Comparison of ENCODE assay signal across 8 mouse cellular contexts in the genomic region with DNA sequence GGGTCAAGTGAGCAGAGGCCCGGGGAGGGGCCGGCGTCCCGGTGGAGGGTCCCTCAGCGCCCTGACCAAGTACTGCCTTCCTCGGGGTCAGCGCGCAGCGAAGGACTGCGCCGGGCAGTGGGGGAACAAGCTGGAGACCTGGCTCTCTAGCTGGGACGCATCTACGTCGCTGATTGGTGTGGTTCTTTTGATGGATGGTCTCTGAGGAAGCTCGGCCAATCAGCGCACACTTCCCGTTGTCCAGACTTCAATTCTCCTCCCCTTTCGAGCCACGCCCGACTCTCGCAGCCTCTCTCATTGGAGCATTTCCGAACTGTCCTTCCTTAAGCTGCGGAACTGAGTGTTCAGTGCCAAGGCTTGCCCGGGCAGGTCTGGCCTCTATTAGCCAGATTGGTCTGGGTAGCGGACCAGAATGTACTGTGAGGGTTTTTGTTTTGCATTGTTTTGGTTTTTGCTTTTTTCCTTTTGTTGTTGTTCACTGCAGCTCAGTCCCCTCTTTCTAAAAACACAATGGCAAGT. TPM values are rescaled to one million over a fixed set of nuclear protein-coding genes. Genes with fewer than 3 reads are reported as not detected.
A peak's percentile ranks its signal among the peaks of the same experiment; 100 is the strongest.
DNase-seq lines count a peak whose midpoint lies in the region; ATAC-seq and TF ChIP-seq lines count a peak whose summit lies in the region.

A gene (minus strand): TSS at position 203 of the 519 bp plus-strand sequence.

- no peaks in the 10 kb centered on the region for H3K4me1 ChIP-seq in ES-Bruce4 (ENCODE audit: control insufficient read depth, insufficient read depth, low read length)
- peaks cover 11% of the 10 kb centered on the region for H3K4me1 ChIP-seq in forebrain, embryonic 13.5 days
- peaks cover 7% of the 10 kb centered on the region for H3K4me1 ChIP-seq in liver, postnatal 0 days (ENCODE audit: insufficient read depth)
- peaks cover 7% of the 10 kb centered on the region; the same call in 1 of the 2 replicates for H3K4me1 ChIP-seq in neural tube, embryonic 14.5 days (ENCODE audit: control insufficient read depth, insufficient read depth, low read length)

- peaks cover 36% of the 10 kb centered on the region for H3K36me3 ChIP-seq in ES-Bruce4 (ENCODE audit: control insufficient read depth, insufficient read depth, low read length, poor library complexity, severe bottlenecking)
- H3K36me3 ChIP-seq in forebrain, embryonic 13.5 days (ENCODE audit: poor library complexity, severe bottlenecking), result 0 out of 2 replicates have a peak, but pooled peaks cover 3% of the 10 kb centered on the region
- H3K36me3 ChIP-seq in liver, postnatal 0 days (replicated peaks; ENCODE audit: insufficient read depth, low read length), result peaks cover 16% of the 10 kb centered on the region
- 0 out of 2 replicates have a peak, but pooled peaks cover 3% of the 10 kb centered on the region for H3K36me3 ChIP-seq in neural tube, embryonic 14.5 days (ENCODE audit: control insufficient read depth, insufficient read depth, low read length)

- peak within 1 kb of the TSS; percentile 97 for H3K27ac ChIP-seq in ES-Bruce4 (ENCODE audit: insufficient read depth, low read length)
- H3K27ac ChIP-seq in forebrain, embryonic 13.5 days, result no peak within 1 kb of the TSS
- H3K27ac ChIP-seq in liver, postnatal 0 days (ENCODE audit: low read depth), result peak within 1 kb of the TSS; percentile 84
- H3K27ac ChIP-seq in neural tube, embryonic 14.5 days (ENCODE audit: low read depth, low read length), result no peak within 1 kb of the TSS

- DNase-seq in heart, postnatal 10 days, result peak; percentile 96
- peak; percentile 96 for DNase-seq in large intestine, adult 2 months (ENCODE audit: low read depth, low spot score)
- DNase-seq in liver, postnatal 0 days, result peak; percentile 93
- peak; percentile 92 for DNase-seq in testis, postnatal 14 days (ENCODE audit: low spot score)

- H3K4me3 ChIP-seq in ES-Bruce4 (ENCODE audit: low read depth, low read length), result peak within 1 kb of the TSS; percentile 87
- H3K4me3 ChIP-seq in forebrain, embryonic 13.5 days, result peak within 1 kb of the TSS; percentile 74
- peak within 1 kb of the TSS; percentile 97 for H3K4me3 ChIP-seq in liver, postnatal 0 days (ENCODE audit: low read depth, low read length)
- H3K4me3 ChIP-seq in neural tube, embryonic 14.5 days (ENCODE audit: low read depth, low read length), result peak within 1 kb of the TSS; percentile 67

- whole genome bisulfite sequencing in forebrain, embryonic 13.5 days, result under 1% methylated on average over 25 of the region's 25 CpGs
- WGBS in large intestine, adult 2 months, result 1% methylated on average over 25 of the region's 25 CpGs
- WGBS in liver, postnatal 0 days (ENCODE audit: insufficient replicate concordance), result under 1% methylated on average over 25 of the region's 25 CpGs
- WGBS in neural tube, embryonic 14.5 days, result under 1% methylated on average over 24 of the region's 25 CpGs

- ATAC-seq in cerebellum, adult (ENCODE audit: insufficient number of reproducible peaks, low FRiP score, low TSS enrichment), result peak; percentile 100
- ATAC-seq in forebrain, embryonic 13.5 days, result peak; percentile 99
- ATAC-seq in liver, postnatal 0 days, result peak; percentile 99
- ATAC-seq in neural tube, embryonic 14.5 days (ENCODE audit: low read depth), result peak; percentile 99

- no peaks in the 10 kb centered on the region for H3K9me3 ChIP-seq in ES-Bruce4 (replicated peaks; ENCODE audit: control insufficient read depth, insufficient read depth, low read length, poor library complexity, severe bottlenecking)
- H3K9me3 ChIP-seq in forebrain, embryonic 13.5 days (replicated peaks), result no peaks in the 10 kb centered on the region
- no peaks in the 10 kb centered on the region for H3K9me3 ChIP-seq in liver, postnatal 0 days (ENCODE audit: low read length)
- H3K9me3 ChIP-seq in neural tube, embryonic 14.5 days (ENCODE audit: control insufficient read depth, low read length), result no peaks in the 10 kb centered on the region

- peak; percentile 91 for TF ChIP-seq EP300 in ES-Bruce4 (IDR thresholded peaks at IDR 0.05; ENCODE audit: insufficient read depth, low read depth, low read length)
- no peak for TF ChIP-seq EP300 in liver, postnatal 0 days (IDR thresholded peaks at IDR 0.05; ENCODE audit: low read depth)

- peak within 1 kb of the TSS; percentile 96 for H3K9ac ChIP-seq in ES-Bruce4 (ENCODE audit: low read depth, poor library complexity, severe bottlenecking)
- peak within 1 kb of the TSS; percentile 80 for H3K9ac ChIP-seq in forebrain, embryonic 13.5 days
- peak within 1 kb of the TSS; percentile 95 for H3K9ac ChIP-seq in liver, postnatal 0 days (replicated peaks)
- peak within 1 kb of the TSS; percentile 66 for H3K9ac ChIP-seq in neural tube, embryonic 14.5 days (replicated peaks; ENCODE audit: low read depth, low read length)

- TF ChIP-seq CTCF in ES-Bruce4 (IDR thresholded peaks at IDR 0.05; ENCODE audit: low read depth, low read length), result no peak
- no peak for TF ChIP-seq CTCF in liver, postnatal 0 days (IDR thresholded peaks at IDR 0.05; ENCODE audit: low read depth)

- peak within 1 kb of the TSS; percentile 84 for H3K4me2 ChIP-seq in forebrain, embryonic 13.5 days
- peak within 1 kb of the TSS; percentile 86 for H3K4me2 ChIP-seq in liver, postnatal 0 days (ENCODE audit: low read depth, low read length)
- peak within 1 kb of the TSS; percentile 81 for H3K4me2 ChIP-seq in neural tube, embryonic 14.5 days (ENCODE audit: low read depth, low read length)

- no peaks in the 10 kb centered on the region for H3K27me3 ChIP-seq in ES-Bruce4 (ENCODE audit: control insufficient read depth, insufficient read depth, low read length, poor library complexity, severe bottlenecking)
- H3K27me3 ChIP-seq in forebrain, embryonic 13.5 days, result no peaks in the 10 kb centered on the region
- no peaks in the 10 kb centered on the region for H3K27me3 ChIP-seq in liver, postnatal 0 days (ENCODE audit: insufficient read depth, low read length)
- no peaks in the 10 kb centered on the region for H3K27me3 ChIP-seq in neural tube, embryonic 14.5 days (ENCODE audit: control insufficient read depth, insufficient read depth, low read length)

- intact Hi-C loops in heart, postnatal 10 days (cut with DNase I), result loop anchor here (2.0 kb wide), 1 partner anchor 60 kb away; a partner anchor contains a TSS

- peak; percentile 71 for TF ChIP-seq POLR2A in ES-Bruce4 (IDR thresholded peaks at IDR 0.05; ENCODE audit: insufficient read depth, low read length)

RNA-seq across cellular contexts. Expression of the gene that starts here (rescaled TPM):
- polyA plus RNA-seq in ES-Bruce4 (2011; ENCODE audit: insufficient read depth, insufficient read length, low read depth, missing spikeins), result 316 and 327 TPM in 2 replicates
- 27.8 and 29.3 TPM in 2 replicates for polyA plus RNA-seq in forebrain, embryonic 13.5 days (2015; fragmentation: Nextera tagmentation; extraction: Ambion mirVana)
- 100 to 1,000 TPM; 231 TPM for total RNA-seq in heart, postnatal 10 days (2021)
- polyA plus RNA-seq in large intestine, adult 2 months (2012; rRNA removed), result 8.4 and 11.3 TPM in 2 replicates
- polyA plus RNA-seq in liver, postnatal 0 days (2015; fragmentation: Nextera tagmentation; extraction: Ambion mirVana), result 11.3 and 11.7 TPM in 2 replicates
- 39.1 and 48.2 TPM in 2 replicates for polyA plus RNA-seq in neural tube, embryonic 14.5 days (2014; fragmentation: Nextera tagmentation; extraction: Ambion mirVana)

Comparison
In these comparisons a context has a peak if more than half of its experiments do, and no peak if none do; other contexts are left out.
1. H3K27ac ChIP-seq: peak in ES-Bruce4 (single experiment) and liver, postnatal 0 days (single experiment); none in forebrain, embryonic 13.5 days (single experiment) and neural tube, embryonic 14.5 days (single experiment).
2. Peak in every context shown above with its lines, with median percentiles within 50 percentile points of each other: H3K4me3 ChIP-seq, H3K9ac ChIP-seq, ATAC-seq, H3K4me2 ChIP-seq and DNase-seq.